Mouse (Mus musculus) testis, adult 2 months (tissue): ENCODE measurements around the gene Slit3. TPM values are rescaled to one million over a fixed set of nuclear protein-coding genes. Genes with fewer than 3 reads are reported as not detected.

Experiments used
- H3K27ac ChIP-seq: fragments of 200-500 bp; 2 replicates; pipeline ENCODE4 v1.5.1; 2012; ENCODE audit warnings: low read depth, low read length; ENCODE audit not compliant: control insufficient read depth, insufficient read depth
- H3K27me3 ChIP-seq: fragments of 200-500 bp; 2 replicates; pipeline ENCODE4 v1.6.1; 2012; ENCODE audit warnings: mild to moderate bottlenecking, low read length, moderate library complexity; ENCODE audit not compliant: control insufficient read depth, insufficient read depth
- H3K36me3 ChIP-seq: fragments of 200-500 bp; 2 replicates; pipeline ENCODE4 v1.6.1; 2012; ENCODE audit warnings: mild to moderate bottlenecking, low read length; ENCODE audit not compliant: control insufficient read depth, insufficient read depth
- H3K4me1 ChIP-seq: fragments of 200-500 bp; 2 replicates; pipeline ENCODE4 v1.6.1; 2012; ENCODE audit warnings: low read length; ENCODE audit not compliant: control insufficient read depth, insufficient read depth
- H3K4me3 ChIP-seq: fragments of 200-500 bp; 2 replicates; pipeline ENCODE4 v1.5.1; 2012; ENCODE audit warnings: low read depth, mild to moderate bottlenecking, low read length, moderate library complexity, mixed read lengths; ENCODE audit not compliant: control insufficient read depth
- CTCF ChIP-seq: fragments of 200-500 bp; IDR thresholded peaks from 2 replicates; pipeline ENCODE4 v1.5.1; 2012; ENCODE audit warnings: low read depth, mild to moderate bottlenecking, inconsistent platforms, low read length, moderate library complexity; ENCODE audit not compliant: control insufficient read depth, insufficient read depth, insufficient replicate concordance
- POLR2A ChIP-seq: fragments of 200-500 bp; IDR thresholded peaks from 2 replicates; pipeline ENCODE4 v1.6.1; 2012; ENCODE audit warnings: low read depth, mild to moderate bottlenecking, inconsistent platforms, low read length, moderate library complexity; ENCODE audit not compliant: control insufficient read depth
- polyA plus RNA-seq: library from polyadenylated mRNA; depleted of rRNA; stranded (reverse); fragments of >200 nt; gene quantifications from 2 replicates; pipeline ENCODE4 v1.2.3, GENCODE M21; 2012

The Slit3 gene
- polyA plus RNA-seq, 1 experiment: 8.4 TPM

- H3K27me3 ChIP-seq: no peaks in the 10 kb centered on the region
- TF ChIP-seq POLR2A (no peak), CTCF (no peak)
- H3K36me3 ChIP-seq: no peaks in the 10 kb centered on the region
- no peaks in the 10 kb centered on the region for H3K4me1 ChIP-seq
- no peak overlapping the region for H3K4me3 ChIP-seq
- H3K27ac ChIP-seq: no peak overlapping the region
Measured at GRCm38 (mm10) chr11:35282825-35283571, 162.0 kb downstream of the Slit3 start.

- Histone ChIP-seq H3K27ac (no peak overlapping the region), H3K27me3 (no peaks in the 10 kb centered on the region), H3K4me3 (no peak overlapping the region), H3K36me3 (no peaks in the 10 kb centered on the region), H3K4me1 (peaks cover 2% of the 10 kb centered on the region; the same call in 1 of the 2 replicates)
- TF ChIP-seq CTCF: no peak
- no peak for TF ChIP-seq POLR2A
Measured at GRCm38 (mm10) chr11:35283767-35284166, 162.7 kb downstream of the Slit3 start.

GRCm38 (mm10) chr11:35286578-35287390, 165.8 kb downstream of the Slit3 start:
- Histone ChIP-seq H3K4me1 (peaks cover 2% of the 10 kb centered on the region; the same call in 1 of the 2 replicates), H3K36me3 (no peaks in the 10 kb centered on the region), H3K27me3 (no peaks in the 10 kb centered on the region), H3K4me3 (no peak overlapping the region), H3K27ac (no peak overlapping the region)
- TF ChIP-seq CTCF (no peak), POLR2A (no peak)

GRCm38 (mm10) chr11:35288056-35288455, 167.0 kb downstream of the Slit3 start:
- TF ChIP-seq POLR2A: no peak
- no peak for TF ChIP-seq CTCF
- no peaks in the 10 kb centered on the region for H3K36me3 ChIP-seq
- no peaks in the 10 kb centered on the region for H3K27me3 ChIP-seq
- no peak overlapping the region for H3K27ac ChIP-seq
- H3K4me3 ChIP-seq: no peak overlapping the region
- peaks cover 2% of the 10 kb centered on the region; the same call in 1 of the 2 replicates for H3K4me1 ChIP-seq

- peak overlapping the region; percentile 23 for H3K27ac ChIP-seq
- H3K4me1 ChIP-seq: peaks cover 2% of the 10 kb centered on the region; the same call in 1 of the 2 replicates
- TF ChIP-seq CTCF (no peak), POLR2A (no peak)
Measured at GRCm38 (mm10) chr11:35288761-35289278, 167.8 kb downstream of the Slit3 start.

GRCm38 (mm10) chr11:35292228-35292747, 171.3 kb downstream of the Slit3 start:
- no peak overlapping the region for H3K4me3 ChIP-seq
- H3K36me3 ChIP-seq: no peaks in the 10 kb centered on the region
- H3K27me3 ChIP-seq: no peaks in the 10 kb centered on the region
- H3K27ac ChIP-seq: no peak overlapping the region
- peaks cover 2% of the 10 kb centered on the region; the same call in 1 of the 2 replicates for H3K4me1 ChIP-seq
- TF ChIP-seq CTCF: no peak
- TF ChIP-seq POLR2A: peak; percentile 33; the same call in 1 of the 2 replicates

More at GRCm38 (mm10) chr11:35288761-35289278, 167.8 kb downstream of the Slit3 start:
- Histone ChIP-seq H3K36me3 (no peaks in the 10 kb centered on the region), H3K4me3 (no peak overlapping the region), H3K27me3 (no peaks in the 10 kb centered on the region)

- no peak overlapping the region for H3K27ac ChIP-seq
- no peaks in the 10 kb centered on the region for H3K27me3 ChIP-seq
- no peaks in the 10 kb centered on the region for H3K36me3 ChIP-seq
- no peak overlapping the region for H3K4me3 ChIP-seq
- H3K4me1 ChIP-seq: peaks cover 4% of the 10 kb centered on the region
- TF ChIP-seq CTCF (no peak), POLR2A (no peak)
Measured at GRCm38 (mm10) chr11:35293197-35293596, 172.2 kb downstream of the Slit3 start.
